Mouse (Mus musculus) common myeloid progenitor, adult 5-6 weeks (primary cell): ENCODE measurements at regions not wholly inside any gene's neighbourhood (a gene's known extent, or its start where the extent isn't known, plus 50 kb on each side); places are given as distances from the start of the nearest gene placed in this dataset.
A peak's percentile ranks its signal among the peaks of the same experiment; 100 is the strongest.

Experiments used
- ATAC-seq: replicated peaks from 2 replicates; pipeline ENCODE4 v1.8.0; 2016; ENCODE audit warnings: low read depth, mild to moderate bottlenecking, moderate TSS enrichment, inconsistent platforms; ENCODE audit not compliant: poor library complexity, severe bottlenecking

DNA sequence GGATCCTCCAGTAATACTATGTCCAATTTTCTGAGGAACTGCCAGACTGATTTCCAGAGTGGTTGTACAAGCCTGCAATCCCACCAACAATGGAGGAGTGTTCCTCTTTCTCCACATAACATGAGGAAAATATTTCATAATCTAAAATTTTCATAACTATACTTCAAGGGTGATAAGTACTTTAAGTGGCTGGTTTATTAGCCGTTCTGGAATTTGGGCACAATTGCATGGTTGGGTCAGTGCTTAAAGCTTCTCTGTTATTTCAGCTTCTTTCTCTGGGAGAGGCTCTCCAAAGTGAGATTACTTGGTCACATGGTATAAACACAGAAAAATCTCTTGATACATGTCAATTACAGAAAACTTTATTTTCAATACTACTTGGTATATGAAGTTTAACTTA, 2115.9 kb downstream of the 4930444P10Rik start:
- no peak for ATAC-seq

DNA sequence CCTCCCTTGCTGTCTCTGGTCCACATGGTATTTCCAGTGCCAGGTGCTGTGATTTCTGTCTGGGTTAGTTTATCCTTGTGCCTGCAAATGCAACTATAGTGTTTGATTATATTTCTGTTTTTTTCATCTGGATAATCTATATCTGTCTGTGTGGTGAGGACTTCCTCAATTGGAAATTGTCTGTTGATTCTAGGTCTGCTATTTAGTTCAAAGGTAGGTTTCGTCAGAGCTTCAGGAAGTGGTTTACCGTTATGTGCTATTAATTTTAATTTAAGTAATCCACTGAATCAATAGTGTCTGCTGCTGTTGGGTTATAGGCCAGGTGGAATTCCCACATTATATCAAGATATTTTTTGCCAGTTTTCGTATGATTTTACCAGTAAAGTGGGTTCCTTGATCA, 2143.9 kb downstream of the 4930444P10Rik start:
- no peak for ATAC-seq

DNA sequence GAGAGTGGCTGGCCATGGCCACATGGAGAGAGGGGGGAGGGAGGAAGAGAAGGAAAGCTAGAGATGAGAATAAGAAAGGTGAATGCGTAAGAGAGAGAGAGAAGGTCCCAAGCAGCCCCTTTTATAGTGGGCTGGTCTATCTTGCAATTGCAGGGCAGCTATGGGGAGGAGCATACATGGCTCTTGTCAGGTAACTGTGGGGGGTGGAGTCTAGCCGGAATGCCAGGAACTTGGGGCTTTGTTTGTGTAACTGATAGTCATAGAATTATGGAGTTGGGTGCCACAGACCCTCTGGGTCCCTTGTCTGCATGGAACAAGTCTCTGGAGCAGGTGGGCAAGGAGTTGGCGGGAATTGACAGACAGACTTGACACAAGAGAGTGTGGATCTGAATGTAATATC, 2151.8 kb downstream of the 4930444P10Rik start:
- ATAC-seq: no peak

DNA sequence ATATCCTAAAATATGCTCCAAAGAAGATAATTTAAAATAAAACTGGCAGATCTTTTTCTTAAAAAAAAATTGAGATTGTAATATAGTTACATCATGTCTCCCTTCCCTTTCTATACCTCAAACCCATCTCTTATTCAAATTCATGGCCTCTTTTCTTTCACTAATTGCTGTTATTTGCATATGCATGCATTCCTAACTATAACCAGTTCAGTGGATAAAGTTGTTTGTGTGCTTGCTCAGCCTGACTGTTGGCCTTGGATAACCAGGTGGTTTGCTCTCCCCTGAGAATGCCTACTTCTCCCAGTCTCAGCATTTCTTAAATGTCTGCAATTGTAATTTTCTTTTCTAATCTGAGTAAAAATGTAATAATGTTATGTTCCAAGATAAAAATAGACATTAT, 2154.8 kb downstream of the 4930444P10Rik start:
- ATAC-seq: no peak

DNA sequence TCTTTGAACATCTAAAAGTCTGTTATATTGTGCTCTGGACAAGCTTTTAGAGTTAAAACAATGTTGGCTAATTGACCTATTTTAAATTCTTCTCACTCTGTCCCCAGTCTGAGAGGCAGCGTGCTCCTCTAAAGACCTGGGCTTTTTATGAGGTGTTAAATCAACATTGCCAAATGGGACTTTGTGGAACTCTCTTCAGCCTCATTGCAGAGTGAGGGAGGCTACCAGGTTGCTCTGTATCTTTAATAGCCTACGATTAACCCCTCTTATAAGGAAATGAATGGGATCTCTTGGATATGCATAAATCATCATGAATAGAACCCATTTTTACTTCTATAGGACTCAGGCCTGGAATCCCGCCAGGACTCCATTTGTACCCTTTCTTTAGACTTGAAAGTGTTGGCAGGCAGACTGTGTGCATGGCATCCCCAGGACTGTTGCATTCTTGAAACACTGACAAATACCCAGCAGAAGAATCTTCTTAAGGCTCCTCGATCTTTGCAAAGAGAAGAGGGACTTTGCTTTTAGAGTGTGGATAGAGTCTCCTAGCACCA, 2157.1 kb downstream of the 4930444P10Rik start:
- ATAC-seq: no peak

DNA sequence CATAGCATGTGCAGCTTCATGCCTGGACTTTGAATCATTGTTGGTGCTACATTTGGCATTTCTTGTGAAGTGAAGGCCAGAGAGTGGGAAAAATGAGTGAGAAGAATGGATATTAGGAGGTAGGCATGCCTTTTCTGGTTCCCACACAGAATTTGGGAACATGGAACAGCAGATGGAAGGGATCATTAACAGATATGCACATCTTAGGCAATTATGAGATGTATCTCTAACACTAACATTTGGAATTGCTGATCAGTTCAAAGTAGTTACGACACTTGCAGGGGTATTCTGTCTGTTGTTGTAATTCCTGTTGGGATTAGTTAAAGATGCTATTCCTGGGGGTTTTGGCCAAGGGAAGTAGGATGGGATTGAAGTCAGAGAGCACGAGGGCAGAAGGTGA, 2164.4 kb downstream of the 4930444P10Rik start:
- no peak for ATAC-seq

DNA sequence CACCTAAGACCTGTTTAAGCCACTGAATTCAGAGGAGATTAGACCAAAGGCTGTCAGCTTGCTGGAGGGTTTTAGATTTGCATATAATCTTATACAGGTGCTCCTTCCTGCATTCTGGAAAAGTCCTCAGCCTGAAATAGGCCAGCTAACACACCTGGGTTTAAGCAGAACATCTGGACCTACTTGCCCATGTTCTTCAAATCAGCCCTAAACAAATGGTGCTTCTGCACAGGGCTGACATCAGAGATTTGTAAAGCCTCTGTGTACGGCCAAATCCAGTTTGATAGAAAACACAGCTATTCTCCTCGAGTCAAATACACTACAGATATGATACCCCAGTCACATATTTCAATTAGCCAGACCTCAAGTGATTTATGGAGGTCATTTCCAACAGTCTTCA, 2165.2 kb downstream of the 4930444P10Rik start:
- no peak for ATAC-seq

DNA sequence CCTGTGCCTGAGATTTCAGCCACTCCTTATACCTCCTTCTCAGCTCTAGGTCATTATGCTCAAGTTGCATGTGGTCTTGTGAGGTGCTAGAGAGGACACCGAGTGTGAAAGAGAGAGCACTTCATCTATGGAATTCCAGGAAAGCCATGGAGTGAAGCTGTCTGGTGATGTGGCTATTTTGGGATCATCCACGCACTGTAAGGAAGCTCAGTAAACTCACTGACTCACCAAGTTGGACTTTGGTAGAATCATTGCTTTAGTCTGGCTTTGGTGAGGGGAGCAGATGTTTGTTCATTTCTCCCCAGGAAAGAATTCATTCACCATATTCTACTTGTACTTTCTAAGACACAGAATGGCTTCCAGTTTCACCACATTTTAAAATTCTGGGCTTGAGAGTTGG, 2167.1 kb downstream of the 4930444P10Rik start:
- no peak for ATAC-seq

DNA sequence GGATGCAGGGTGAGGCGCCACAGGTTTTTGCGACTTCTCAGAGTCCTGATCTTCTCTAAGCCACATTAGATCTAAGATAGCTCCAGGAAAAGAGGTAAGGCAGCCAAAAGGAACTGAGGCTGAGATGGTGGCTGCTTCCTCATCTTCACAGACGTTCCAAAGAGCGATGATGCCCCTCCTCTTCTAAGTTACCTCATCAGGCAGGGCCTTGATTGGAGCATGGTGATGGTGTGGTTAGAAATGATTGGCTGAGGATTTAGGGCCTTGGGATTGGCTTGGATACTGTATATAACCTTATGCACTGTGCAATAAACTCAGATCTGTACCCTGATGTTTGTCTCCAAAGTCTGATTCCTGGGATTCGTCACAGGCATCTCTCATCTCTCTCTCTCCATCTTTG, 2177.9 kb downstream of the 4930444P10Rik start:
- peak; percentile 62 for ATAC-seq

DNA sequence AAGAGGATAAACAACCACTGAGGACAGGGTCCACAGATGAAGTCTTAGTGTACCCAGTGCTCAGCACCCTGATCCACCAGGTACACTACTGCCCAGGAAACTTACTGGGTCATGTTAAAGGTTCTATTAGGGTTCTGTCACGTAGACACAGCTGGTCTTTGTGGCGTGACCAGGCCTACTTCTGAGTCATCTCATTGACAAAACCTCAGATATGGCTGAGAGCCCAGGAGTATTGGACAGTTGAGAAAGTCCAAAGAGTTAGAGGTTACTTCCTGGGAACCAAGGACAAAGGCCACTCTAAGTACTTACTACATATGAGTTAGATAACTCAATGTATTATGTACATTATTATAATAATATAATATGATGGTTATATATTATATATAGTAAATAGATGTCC, 2214.0 kb downstream of the 4930444P10Rik start:
- no peak for ATAC-seq

DNA sequence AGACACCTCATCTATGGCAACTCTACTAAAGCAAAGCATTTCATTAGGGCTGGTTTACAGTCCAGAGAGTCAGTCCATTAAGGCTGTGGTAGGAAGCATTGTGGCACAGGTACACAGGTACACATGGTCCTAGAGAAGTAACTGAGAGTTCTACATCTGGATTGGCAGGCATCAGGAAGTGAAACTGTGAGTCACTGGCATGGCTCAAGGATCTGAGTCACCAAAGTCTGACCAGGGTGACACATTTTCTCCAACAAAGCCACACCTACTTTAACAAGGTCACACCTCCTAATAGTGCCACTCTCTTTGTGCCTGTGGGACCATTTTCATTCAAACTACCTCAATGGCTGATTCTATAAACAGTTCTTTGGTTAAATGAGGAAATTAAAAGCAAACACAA, 2219.2 kb downstream of the 4930444P10Rik start:
- ATAC-seq: peak; percentile 42; the same call in 1 of the 2 replicates

DNA sequence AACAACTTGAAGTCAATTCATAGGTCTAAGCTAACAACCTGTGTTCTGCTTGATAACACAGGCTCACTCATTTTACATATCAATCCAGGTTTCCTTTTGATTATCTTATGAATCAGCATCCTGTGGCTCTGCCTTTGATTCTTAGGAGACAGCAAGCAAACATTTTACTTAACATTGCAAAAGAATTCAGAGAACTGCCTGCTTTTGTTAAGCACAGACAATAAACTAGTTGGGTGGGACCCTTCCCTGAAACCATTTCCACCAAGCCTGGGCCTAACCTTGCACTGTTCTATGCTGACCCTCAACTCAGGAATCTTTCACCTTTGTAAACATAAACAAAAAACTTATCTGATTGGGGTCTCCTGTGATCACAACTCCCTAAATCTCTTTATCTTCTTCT, 2220.6 kb downstream of the 4930444P10Rik start:
- ATAC-seq: no peak

DNA sequence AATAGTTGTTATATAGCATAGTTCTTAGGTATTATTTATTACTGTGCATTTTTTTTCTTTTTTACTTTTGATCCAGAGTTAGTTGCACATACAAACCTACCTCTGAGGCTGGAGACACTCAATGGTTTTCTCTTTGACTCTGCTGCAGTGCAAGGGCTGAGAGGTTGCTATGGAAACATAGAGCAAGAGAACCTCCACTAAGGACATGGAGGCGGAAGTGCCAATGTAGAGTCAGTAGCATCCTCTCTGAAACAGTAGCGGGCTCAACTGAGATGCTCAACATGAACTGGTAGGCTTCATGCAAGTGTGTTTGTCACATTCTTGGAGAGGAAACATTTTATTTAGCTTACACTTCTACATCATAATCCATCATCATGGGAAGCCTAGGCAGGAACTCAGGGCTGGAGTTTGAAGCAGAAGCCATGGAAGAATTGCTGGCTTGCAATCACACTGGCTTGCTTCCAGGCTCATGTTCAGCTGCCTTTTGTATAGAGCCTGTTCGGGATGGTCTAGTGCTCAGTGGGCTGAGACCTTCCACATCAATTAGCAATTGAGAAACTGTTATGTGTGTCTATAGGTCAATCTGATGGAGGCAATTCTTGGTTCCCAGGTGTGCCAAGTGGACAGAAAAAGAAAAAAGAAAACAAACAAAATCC, 2222.4 kb downstream of the 4930444P10Rik start:
- no peak for ATAC-seq

DNA sequence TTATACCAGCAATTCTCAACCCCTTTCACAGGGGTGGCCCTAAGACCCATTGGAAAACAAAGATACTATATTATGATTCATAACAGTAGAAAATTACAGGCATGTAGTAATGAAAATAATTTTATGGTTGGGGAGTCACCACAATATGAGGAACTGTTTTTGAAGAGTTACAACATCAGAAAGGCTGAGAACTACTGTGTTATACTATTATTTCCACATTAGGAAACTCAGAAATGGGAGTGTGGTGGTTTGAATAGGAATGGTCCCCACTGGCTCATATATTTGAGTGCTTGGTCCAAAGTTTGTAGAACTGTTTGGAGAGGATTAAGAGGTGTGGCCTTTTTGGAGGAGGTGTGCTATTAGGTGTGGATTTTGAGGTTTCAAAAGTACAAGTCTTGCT, 2227.4 kb downstream of the 4930444P10Rik start:
- no peak for ATAC-seq

DNA sequence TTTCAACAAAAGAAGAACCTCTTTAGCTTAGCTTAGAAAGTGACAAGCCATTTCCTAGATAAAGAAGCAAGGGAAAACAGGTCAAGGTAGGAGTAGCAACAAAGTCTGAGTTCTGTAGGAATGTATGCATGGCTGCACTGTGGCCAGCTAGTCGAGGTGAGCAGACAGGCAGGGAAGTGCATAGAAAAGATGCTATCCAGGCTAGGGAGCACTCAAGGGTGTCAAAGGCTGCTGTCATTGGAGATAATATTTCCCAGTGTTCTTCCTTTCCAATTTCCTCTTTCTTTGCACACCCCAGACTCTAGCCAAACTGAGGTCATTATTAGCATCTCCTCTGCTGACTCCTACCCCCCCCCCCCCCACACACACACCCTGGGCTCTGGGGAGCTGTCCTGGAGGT, 2229.4 kb downstream of the 4930444P10Rik start:
- ATAC-seq: no peak

DNA sequence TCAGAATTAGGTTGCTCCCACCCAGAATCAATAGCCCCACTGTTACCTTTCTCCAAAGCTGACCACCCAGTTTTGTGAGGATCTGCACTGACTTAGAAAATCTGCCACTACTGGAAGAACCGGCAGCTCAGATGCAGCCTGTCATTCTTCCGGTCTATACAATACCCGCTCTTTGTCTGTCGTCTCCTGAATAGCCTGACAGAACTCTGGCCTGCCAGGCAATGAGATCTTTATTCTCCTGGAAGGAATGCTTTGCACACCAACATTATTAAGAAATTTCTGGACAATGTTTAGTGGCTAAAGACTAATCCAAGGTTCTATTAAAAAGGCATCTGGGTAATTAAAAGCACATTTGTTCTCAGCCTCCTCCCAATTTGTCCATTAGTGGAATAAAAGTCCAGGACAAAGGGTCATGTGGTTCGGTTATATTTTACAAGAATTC, 2232.0 kb downstream of the 4930444P10Rik start:
- no peak for ATAC-seq

DNA sequence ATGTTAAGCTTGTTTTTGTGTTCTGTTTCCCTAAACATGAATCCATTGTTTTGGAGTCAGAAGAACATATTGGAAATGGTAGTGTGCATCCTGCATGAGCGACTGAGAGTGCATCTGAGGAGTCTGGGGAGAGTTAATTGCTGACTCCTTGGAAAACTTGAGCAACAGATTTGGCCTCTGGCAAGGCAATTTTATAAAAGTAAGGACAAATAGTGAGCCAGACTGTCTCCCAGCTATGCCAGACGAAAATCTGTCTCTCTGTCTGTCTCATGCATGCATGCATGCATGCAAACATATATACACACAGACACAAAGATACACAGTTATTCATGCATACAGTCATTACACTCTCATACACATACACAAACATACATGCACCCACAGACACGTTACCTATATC, 2232.7 kb downstream of the 4930444P10Rik start:
- ATAC-seq: no peak

DNA sequence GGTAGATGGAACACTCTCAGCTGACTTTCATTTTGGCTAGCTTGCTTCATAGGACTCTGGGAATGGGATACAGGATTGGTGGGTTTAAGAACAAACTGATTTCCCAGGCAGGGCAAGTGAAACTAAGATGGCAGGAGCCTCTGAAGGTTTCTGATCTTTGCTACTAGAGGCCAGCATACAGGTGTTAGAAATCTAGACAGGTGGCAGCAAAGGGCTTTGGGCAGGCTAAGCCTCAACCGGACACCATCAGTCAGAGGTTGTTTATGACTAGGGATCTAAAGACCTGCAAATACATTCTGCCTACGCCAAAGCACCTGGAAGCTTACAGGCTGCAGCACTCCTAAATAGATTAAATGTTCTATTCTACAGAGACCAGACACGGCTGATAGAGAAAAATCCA, 2233.4 kb downstream of the 4930444P10Rik start:
- no peak for ATAC-seq

DNA sequence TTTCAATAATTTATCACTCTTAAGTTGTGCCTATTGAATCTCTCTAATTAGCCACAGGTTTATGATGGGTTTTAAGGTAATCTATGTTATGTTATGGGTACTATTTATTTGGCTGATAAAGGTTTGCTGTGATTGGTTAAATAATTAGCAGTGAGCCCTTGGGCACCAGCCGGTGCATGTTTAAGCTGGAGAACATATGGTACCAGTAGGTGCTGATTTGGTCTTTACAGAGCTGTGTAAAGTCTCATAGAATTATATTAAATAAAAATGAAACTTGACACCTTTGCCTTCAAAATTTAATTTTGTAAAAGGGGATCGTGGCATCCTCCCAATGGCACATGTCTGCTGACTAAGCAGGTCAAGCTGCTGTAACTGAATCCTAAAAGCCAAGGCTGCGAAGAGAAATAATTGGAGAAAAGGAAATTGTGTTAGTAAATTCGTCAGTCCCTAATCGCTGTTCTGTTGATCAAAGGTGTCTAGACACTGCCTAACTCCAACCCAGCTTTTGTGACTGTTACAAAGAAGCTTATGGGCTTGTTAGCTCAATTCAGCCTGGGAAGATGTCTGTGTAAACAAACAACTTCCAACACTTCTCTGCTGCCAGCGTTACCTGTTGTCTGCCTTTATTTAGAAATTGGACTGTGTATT, 2234.6 kb downstream of the 4930444P10Rik start:
- no peak for ATAC-seq

DNA sequence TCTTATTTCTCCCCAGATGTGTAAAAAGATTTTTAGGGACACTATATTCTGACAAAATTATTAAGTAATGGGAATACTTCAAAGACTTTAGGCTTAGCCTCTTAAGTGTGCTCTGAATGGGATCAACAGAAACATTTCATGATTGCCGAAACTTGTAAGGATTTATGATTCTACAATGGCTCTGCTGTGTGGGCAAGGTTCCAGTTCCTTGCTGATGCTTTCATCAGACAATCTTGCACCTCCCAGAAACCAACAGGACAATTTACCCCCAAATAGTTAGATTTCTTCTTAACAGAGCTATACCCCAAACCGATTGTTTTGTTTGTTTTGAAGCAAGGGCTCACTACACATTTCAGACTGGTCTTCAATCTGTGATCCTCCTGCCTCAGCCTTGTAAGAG, 2236.1 kb downstream of the 4930444P10Rik start:
- no peak for ATAC-seq

DNA sequence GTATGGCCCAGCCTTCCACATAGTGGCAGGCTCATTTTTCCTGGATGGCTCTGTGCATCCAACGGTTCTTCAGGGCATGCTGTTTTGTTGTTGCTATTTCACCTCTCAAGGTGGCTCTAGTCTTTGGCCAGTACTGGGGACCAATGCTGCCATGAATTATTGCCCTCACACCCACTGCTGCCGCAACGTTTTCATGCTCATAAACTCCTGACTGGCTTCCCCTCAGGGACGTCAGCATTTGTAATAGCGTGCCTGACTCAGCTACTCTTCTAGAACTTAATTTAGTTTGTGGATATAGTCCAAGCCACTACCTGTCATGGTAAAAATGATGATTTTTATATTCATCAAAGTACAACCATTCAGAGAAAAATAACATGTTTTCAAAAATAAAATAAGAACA, 2242.0 kb downstream of the 4930444P10Rik start:
- ATAC-seq: no peak

DNA sequence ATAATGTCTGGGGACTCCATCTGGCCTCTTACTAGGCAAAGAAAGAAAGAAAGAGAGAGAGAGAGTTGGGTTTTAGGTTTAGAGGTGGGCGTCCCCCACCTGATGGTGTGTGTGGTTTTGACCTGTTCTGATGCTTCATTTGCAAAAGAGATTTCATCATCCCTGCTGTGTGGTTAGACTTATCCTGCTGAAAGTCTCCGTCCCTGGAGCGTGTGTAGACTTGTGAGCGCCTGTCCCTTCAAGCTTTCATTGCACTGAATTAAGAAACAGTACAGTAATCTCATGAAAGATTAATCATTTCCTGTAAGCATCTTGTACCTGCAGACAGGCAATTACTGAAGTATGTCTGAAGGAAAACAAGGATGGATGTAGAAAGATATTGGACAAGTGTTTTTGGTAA, 2244.1 kb downstream of the 4930444P10Rik start:
- ATAC-seq: no peak
